Mouse (Mus musculus): ENCODE measurements around the gene Tox4.
"Not testable (repeated sequence)": the region's sequence is repeated elsewhere in the genome, so short reads cannot be mapped to it uniquely, and the experiment has no call there.

Gene Tox4

DNA sequence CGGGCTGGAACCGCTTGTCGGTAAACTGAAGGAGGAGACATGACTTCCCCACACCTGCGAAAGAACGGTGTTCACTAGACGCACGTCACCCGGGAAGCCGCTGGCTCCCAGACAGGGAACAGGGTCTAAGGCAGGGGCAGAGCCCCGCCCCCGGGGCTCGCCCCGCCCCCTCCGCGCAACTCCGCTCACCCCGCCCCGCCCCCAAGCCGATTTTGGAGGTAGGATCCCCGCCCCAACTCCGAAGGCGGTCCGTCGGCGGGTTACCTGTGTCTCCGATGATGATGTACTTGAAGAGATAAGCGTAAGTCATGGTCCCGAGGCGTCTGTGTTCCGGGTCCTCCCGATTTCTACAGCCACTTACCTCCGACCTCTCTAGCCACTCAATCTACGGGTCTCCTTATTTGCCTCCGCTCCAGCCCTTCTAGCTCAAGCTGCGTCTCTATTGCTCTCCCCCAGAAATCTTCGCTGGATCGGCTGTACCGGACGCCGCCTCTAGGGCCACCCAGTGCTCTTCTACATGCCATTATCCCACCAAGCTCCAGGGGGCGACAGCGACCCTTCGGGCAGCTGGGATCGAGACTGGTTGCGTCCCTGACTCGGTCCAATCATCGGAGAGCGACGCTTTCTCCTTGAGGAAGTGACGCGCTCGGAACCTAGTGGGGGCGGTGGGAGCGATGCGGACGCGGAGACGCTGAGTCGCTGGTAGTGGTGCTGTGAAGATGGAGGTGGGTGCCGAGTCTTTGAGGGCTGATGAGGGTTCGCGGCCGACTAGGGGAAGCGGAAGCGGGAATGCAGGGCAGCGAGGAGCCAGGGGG is at the start of gene Tox4, which contains the start of gene Rab2b:
Gene Tox4, plus strand, starts transcription at position 215 of the 815 bp plus-strand sequence.
Gene Rab2b, minus strand, starts transcription at position 614 of the 815 bp plus-strand sequence.
- DNase-seq (ENCODE audit: low spot score), result peak; percentile 90

DNA sequence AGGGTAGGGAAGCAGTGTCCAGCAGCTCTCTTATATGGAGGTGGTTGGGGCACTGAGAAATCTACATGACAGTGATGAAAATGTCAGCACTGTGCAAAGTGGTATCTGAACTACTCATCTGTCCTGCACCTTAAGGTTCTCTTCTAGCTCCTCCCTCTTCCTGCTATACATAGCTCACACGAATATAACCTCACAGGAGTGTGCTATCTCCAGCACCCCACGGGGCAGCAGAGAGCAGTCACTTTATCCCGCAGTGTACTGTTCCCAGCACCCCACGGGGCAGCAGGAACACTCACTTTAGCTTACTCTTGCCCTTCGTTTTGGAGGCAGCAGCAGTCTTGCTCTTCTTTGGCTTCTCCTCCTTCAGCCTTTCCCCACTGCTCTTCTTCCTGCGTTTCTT is 46.7 kb upstream of the Tox4 start:
- DNase-seq (ENCODE audit: low spot score), result no peak

DNA sequence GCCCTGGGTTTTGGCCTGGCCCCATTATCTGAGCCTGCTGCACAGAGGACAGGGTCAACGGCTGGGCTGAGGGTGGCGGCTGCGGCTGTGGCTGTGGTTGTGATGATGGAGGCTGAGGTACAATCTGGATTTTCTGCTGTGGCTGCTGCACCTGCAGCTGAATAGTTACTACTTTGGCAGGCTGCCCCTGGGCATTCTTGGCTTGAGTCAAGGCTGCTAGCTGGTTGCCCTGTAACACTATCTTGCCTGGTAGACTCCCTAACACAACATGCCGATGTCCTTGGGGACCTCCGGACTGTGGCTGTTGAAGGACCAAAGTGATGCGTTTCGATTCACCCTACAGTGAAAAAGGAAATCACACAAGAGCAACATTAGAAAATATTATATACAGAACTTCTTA is 43.8 kb upstream of the Tox4 start:
- DNase-seq (ENCODE audit: low spot score), result no peak

DNA sequence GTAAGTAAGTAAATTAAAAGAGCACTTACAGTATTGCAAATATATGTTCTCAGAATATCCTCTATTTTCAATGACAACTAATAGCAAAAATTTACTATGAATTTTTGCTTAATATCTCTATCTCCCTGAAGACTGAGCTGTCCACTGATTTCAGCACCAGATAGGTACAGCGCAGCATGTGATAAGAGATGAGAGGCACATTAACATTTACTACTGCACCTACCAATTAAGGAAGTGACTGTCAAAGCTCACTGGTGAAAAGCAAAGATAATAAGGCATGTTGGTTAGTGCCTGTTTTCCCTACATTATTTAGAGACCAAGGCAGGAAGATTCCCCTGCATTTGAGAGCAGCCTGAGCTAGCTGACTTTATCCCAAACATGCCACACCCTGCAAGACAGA is 42.7 kb upstream of the Tox4 start:
- no peak for DNase-seq (ENCODE audit: low spot score)

DNA sequence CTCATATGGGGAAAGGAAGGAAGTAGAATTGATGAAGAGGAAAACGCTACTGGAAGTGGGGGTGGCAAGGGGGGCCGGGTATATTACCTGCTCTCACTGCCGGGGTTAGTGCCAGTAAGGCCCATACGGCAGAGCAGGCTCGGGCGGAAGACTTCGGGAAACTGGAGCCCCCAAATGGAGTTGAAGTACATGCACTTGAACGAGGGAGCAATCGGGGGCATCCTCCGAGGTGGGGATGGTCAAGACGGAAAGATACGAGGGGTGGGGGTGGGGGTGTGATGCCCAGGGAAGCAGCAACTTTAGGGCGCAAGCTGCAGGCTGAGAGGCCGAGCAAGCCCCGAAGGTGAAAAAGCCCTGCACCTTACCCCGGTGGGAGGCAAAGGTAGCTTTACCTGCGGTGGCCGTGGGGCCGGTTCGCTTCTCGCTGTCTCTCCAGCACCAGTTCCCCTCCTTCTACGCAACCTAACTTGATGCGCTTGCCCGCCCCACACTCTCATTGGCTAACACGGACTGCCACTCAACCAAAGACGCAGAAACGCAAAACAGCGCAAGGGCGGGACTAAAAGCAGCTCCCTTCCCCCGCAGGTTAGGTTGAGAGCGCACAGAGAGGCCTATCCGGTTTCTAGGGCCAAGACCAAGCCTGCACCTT is 34.8 kb upstream of the Tox4 start:
- peak; percentile 99 for DNase-seq (ENCODE audit: low spot score)

DNA sequence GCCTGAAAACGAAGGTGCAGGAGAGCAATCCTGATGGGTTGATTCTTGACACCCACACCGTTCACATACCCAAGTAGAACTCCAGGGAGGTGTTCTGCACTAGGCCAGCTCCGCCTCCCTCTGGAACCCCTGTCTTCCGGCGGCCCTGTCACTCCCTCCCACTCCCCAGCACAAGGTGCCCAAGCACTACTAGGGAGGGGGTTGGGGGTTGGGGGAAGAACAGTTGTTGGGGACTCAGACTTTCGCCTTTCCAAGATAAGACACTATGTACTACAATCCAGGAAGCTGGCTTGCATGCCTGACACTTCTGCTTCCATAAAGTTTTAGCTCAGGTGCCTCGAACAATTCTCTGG is 34.3 kb upstream of the Tox4 start:
- DNase-seq (ENCODE audit: low spot score), result no peak

DNA sequence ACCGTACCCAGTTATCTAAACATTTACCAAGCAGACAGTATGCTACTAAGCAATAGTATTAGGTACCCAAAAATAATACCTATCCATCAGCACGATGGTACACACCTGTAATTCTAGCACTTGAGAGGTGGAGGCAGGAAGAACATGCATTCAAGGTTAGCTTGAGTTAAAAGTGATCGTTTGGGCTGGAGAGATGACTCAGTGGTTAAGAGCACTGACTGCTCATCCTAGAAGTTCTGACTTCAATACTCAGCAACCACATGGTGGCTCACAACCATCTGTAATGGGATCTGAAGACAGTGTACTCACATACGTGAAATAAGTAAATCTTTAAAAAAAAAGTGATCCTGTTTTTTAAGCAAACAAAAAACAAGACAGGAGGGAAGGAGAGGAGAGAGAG is 32.8 kb upstream of the Tox4 start:
- no peak for DNase-seq (ENCODE audit: low spot score)

DNA sequence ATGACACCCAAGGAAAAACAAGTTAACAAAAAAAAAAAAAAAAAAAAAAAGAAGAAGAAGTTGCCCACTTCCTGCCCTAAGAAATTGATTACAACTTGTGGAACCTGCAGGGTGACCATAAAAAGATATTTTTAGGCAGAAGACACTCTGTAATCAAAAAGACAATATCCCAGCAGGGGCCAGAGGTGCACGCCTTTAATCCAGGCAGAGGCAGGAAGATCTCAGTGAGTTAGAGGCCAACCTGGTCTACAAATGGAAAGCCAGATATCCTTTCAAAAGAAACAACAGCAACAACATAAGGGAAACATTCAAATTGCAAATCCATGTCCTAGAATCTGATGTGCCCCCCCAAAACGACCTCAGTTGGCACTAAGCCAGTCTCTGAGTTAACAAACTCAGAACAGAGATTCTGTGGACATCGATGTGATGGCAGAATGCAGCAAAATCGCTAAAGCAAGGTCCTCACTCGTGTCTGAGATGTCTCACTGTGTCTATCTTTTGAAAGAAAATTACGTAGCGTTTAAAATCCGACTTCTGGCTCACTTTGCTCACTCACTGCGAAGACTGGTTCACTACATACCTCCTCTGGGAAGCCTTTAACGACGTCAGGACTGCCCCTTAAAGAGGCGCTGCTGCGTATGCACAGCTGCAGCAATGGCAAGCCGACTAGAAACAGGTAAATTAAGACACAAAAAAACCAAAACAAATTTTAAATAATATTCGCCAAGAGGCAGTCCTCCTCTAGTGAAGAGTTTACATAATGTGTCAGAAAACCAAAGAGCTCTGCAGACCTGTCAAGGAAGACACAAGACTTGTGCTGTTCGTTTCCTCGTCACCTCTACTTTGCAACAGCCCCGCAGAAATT is 22.4 kb upstream of the Tox4 start:
- no peak for DNase-seq (ENCODE audit: low spot score)

DNA sequence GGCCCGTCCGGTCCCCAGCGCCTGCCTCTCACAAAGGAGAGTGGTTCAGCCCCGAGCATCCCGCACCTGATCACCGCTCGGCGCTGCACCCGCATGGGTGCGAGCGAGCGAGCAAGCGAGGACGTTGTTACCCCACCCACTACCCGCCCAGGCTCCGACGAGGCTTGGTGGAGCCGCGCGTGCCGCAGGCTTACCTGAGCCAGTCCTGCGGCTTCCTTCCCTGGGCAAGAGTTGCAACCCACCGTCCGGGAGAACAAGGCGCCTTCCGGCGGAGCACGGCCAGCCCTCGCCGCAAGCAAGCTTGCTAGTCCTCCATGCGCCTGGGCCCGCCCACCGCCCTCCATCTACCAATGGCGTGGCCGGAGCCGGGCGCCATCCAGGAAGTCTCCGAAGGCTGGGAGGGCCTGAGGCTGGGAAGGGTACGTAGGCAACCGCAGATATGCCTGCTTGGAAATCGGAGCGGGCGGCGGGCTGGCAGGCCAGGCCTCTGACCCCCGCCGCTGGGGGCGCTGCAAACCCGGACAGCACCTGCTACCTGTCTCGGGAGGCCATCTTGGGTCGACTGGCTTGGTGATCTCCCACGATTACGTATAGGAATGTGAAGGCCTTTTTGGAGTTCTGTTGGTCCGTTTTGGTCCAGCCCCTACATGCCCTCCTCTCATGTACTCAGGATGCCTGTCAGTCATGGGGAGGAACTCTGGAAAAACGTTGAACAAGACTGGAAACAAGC is 21.3 kb upstream of the Tox4 start, which contains the start of gene Chd8:
Gene Chd8, minus strand, starts transcription at position 297 of the 730 bp plus-strand sequence.
- DNase-seq (ENCODE audit: low spot score), result peak; percentile 92

DNA sequence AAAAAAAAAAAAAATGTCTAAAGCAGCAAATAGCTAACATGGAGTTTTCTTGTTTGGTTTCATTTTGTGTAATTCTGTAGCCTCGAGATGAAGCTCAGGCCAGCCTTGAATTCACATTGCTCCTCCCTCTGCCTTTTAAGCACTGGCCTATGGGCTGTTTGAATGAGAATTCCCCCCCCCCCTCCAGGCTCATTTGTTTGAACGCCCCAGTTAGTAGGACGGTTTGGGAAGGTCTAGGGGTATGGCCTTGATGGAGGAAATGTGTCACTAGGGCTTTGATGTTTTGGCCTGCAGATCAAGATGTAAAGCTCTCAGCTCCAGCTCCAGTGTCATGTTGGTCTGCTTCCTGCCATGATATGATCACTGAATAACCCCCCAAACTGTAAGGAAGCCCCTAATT is 6.2 kb upstream of the Tox4 start:
- no peak for DNase-seq (ENCODE audit: low spot score)

DNA sequence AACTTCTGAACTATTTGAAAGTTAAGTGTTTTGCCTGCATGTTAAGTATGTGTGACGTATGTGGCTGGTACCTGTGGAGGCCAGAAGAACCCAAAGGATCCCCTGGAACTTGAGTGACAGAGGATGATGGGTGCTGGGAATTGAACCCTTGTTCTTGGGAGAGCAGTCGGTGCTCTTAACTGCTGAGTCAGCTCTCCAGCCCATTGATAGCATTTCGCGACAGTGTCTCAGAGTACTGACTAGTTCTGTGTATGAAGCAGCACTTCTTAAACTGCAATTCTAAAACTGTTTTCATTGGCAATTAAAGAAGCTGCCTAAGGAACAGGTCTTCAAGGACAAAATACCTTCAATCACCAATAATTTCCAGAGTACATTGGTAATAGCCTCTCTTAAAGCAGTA is 1.7 kb upstream of the Tox4 start:
- no peak for DNase-seq (ENCODE audit: low spot score)

DNA sequence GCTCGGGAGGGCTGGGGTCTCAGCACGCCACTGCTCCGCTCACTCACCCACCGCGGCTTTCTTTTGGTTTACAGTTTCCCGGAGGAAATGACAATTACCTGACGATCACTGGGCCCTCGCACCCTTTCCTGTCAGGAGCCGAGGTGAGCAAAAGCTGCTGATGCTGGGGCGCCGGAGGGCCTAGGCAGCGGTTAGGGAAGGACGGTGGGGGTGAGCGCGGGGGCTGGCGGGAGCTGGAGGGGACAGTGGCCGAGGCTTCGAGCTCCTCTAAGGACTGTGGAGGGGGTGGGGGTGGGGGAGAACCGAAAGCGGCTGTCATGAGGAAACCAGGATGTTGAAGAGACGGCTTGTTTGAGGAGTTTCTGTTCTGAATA is 788 bp downstream of the Tox4 start:
- no peak for DNase-seq (ENCODE audit: low spot score)

DNA sequence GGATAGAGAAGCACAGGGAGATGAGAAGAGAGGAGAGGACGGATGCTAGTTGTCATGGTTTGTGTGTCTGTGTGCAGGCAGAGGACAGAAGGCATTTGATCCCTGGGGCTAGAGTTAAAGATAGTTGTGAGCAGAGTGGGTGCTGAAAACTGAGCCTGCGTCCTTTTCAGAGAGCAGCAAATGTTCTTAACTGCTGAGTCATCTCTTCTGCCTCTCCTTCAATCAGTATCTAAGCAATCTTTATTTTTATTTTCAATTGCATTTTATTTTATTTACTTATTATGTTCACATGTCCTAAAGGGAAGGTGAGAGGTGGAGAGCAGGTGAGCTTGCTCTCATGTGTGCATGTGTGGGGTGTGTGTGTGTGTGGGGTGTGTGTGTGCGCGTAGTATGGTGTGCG is 4.7 kb downstream of the Tox4 start:
- DNase-seq (ENCODE audit: low spot score), result no peak

DNA sequence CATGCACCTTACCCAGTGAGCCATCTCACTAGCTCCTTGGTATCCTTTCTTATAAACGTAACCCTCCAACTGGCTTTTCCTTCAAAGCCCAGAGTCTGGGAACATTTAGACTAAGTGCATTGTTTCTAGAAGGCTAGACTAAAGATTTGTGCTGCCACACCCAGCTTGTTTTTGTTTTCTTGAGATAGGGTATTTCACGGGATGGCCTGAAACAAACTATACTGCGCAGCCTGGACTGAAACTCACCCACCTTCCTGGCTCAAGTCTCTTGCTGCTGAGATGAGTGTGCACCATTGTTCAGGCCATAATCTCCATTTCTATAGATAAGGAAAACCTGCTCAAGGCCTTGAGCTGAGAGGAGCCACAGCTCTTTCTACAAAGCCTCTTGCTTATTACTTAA is 5.2 kb downstream of the Tox4 start:
- DNase-seq (ENCODE audit: low spot score), result no peak

DNA sequence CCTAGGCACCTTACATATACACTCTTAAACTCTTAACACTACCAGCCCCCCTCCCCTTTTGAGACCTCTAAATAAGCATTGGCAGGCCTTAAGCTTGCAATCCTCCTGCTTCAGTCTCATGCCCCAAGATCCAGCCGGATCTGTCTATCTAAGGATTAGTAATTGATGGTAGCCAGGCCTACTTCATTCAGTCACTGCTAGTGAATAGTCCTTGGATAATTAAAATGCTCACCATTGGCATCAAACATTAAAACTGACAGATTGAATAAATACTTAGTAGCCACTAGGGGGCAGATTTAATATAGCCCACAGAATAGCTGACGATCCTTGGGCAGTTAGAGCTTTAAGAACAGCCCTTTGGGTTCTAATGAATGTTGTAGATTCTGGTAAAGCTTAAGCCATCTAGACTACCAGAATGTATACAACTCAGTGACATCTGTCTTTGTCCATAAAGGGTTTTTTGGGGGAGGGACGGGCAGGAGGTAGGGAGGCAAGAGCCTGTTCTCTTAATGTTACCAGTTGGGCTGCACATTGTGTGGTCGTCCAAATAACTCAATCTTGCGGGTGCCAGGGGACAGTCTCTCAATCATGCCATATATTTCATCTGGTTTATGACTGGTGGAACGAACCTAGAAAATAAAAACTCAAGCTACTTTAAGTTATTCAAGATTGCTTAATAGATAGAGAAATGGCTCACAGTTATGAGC is 16.8 kb downstream of the Tox4 start:
- DNase-seq (ENCODE audit: low spot score), result no peak

DNA sequence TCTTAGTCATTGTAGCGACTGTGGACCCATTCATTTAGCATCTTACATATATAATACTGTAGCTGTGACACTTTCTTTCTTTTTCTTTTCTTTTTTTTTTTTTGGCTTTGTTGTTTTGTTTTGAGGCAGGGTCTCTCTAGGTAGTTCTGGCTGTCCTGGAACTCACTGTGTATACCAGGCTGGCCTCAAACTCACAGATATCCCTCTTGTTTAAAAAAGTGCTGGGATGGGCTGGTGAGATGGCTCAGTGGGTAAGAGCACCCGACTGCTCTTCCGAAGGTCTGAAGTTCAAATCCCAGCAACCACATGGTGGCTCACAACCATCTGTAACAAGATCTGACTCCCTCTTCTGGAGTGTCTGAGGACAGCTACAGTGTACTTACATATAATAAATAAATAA is 24.6 kb downstream of the Tox4 start:
- not testable (repeated sequence) for DNase-seq (ENCODE audit: low spot score)

DNA sequence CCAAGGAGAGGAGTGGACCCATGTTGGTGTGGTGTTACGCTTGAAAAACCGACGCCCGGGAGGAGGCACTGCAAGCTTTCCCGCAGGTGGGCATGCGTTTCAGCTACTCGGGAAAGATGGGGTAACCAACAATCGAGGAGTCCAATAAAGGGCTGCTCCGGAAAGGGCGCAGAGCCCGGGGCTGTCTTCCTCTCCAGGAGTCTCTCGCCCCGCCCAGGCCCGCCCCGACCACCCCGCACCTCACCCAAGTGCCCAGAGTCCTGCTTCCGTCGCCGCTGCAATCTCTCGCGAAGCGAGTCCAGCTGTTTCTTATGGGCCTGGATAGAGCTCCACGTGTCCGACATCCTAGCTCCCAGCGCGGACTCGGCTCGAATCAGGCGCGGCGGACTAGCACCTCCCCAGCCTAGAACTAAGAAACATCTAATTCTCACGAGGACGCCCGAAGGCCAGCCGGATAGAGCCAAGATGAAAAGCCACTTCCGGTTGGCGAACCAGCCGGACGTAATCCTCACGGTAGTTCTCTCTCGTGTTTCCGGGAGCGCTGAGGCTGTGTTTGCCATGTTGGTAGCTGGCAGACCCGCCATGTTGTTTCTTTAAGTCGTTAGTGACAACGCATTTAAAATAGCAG is 25.8 kb downstream of the Tox4 start, which contains the start of gene Mettl3:
Gene Mettl3, minus strand, starts transcription at position 485 of the 628 bp plus-strand sequence.
- peak; percentile 65 for DNase-seq (ENCODE audit: low spot score)

DNA sequence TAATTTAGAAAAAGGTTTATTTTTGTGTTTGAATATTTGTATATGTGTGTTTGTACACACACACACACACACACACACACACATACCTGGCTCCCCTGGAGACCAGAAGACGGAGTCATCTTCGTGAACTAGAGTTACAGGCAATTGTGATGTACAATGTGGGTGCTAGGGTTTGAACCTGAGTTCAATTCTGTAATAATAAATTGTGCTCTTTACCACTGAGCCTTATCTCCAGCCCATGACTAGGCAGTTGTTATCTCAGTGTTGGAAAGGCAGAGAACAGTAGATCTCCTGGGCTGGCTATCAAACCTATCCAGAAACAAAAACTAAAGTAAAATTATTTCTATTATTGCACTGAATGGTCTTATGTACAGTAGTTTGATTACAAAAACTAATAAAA is 27.2 kb downstream of the Tox4 start:
- no peak for DNase-seq (ENCODE audit: low spot score)

DNA sequence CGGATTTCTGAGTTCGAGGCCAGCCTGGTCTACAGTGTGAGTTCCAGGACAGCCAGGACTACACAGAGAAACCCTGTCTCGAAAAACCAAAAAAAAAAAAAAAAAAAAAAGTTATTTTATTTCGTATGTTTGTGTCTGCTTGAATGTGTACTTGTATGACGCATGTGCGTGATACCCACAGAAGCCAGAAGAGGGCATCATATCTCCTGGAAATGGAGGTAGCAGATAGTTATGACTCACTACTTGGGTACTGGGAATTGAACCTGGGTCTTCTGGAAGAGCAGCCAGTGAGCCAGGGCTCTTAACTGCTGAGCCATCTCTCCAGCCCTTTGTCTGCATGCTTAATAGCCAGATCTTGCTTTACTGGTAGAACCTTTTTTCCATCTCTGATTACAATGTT is 31.4 kb downstream of the Tox4 start:
- not testable (repeated sequence) for DNase-seq (ENCODE audit: low spot score)

DNA sequence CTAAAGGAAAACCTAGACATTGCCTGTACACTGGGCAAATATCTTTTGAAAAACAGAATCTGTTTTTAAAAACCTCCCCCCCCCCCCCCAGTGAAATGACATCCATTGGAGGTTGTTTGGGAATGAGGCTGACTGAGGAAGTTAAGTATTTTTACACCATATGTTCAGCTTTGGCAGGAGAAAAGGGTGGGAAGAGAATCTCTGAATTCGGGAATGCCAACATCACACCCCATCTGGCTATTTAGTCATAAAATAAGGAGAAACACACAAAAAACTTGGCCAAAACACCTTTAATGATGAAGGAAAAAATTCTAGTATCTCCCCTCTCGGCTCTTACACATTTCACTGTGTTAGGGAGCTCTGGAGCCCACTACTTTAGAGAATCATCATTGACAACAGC is 32.0 kb downstream of the Tox4 start:
- DNase-seq (ENCODE audit: low spot score), result no peak
